Comparison of ENCODE assay signal across 23 mouse cellular contexts in the genomic region with DNA sequence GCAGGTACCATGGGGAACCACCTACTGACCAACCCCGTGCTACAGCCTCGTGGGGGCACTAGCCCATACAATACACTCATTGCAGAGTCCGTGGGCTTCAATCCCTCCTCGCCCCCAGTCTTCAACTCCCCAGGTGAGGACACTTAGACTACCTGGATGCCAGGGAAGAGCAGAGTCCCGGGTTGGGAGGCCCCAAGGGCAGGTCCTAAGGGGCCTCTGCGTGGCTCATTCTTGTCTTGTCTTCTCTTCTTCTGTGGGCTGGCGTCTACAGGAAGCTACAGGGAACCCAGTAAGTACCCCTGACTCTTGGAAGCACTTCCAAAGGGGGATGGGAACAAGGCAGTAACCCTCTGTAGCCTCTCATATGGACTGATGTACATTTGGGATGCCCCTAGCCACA.
"Had no signal": no experiment of that assay in that cellular context is flagged by ENCODE, and none has a peak within 500 bp of the region (broad histone marks: within the 10 kb centered on the region; RNA-seq: fewer than 3 reads in every experiment).

No protein-coding gene starts in this region.

- H3K4me2 ChIP-seq: heart, embryonic 13.5 days; heart, embryonic 15.5 days; hindbrain, embryonic 13.5 days; hindbrain, embryonic 15.5 days; kidney, embryonic 15.5 days; limb, embryonic 13.5 days; limb, embryonic 15.5 days; liver, embryonic 12.5 days had no signal

- DNase-seq: gastrocnemius, postnatal 14 days; heart, adult 18-20 months; heart, postnatal 14 days; kidney, adult 11 months; kidney, adult 2 months; kidney, adult 9 months; kidney, postnatal 14 days; kidney, postnatal 36 days; layer of hippocampus, adult 9-11 months; layer of hippocampus, postnatal 36 days; left cerebral cortex, postnatal 4 days had no signal

- H3K4me1 ChIP-seq: heart, embryonic 13.5 days; heart, embryonic 15.5 days; hindbrain, embryonic 13.5 days; hindbrain, embryonic 15.5 days; kidney, embryonic 15.5 days; limb, embryonic 13.5 days; limb, embryonic 15.5 days; liver, embryonic 12.5 days had no signal

- H3K27ac ChIP-seq: heart, embryonic 13.5 days; heart, embryonic 15.5 days; hindbrain, embryonic 13.5 days; hindbrain, embryonic 15.5 days; hindbrain, postnatal 0 days; kidney, embryonic 15.5 days; kidney, postnatal 0 days; limb, embryonic 13.5 days; limb, embryonic 15.5 days; liver, embryonic 12.5 days; liver, embryonic 14.5 days had no signal

- H3K9me3 ChIP-seq: heart, embryonic 13.5 days; heart, embryonic 15.5 days; hindbrain, embryonic 13.5 days; hindbrain, embryonic 15.5 days; kidney, embryonic 15.5 days; limb, embryonic 13.5 days; limb, embryonic 15.5 days; liver, embryonic 12.5 days had no signal

- H3K27me3 ChIP-seq: heart, embryonic 13.5 days; heart, embryonic 15.5 days; hindbrain, embryonic 13.5 days; hindbrain, embryonic 15.5 days; kidney, embryonic 15.5 days; limb, embryonic 13.5 days; limb, embryonic 15.5 days; liver, embryonic 12.5 days had no signal

- ATAC-seq: hindbrain, postnatal 0 days; intestine, embryonic 16.5 days; liver, embryonic 12.5 days had no signal

- H3K9ac ChIP-seq: heart, embryonic 13.5 days; heart, embryonic 15.5 days; hindbrain, embryonic 13.5 days; hindbrain, embryonic 15.5 days; kidney, embryonic 15.5 days; limb, embryonic 13.5 days; limb, embryonic 15.5 days; liver, embryonic 12.5 days; liver, embryonic 14.5 days had no signal

- H3K4me3 ChIP-seq: heart, embryonic 13.5 days; heart, embryonic 15.5 days; hindbrain, embryonic 13.5 days; hindbrain, embryonic 15.5 days; kidney, embryonic 15.5 days; limb, embryonic 13.5 days; limb, embryonic 15.5 days; liver, embryonic 12.5 days had no signal
